Mouse (Mus musculus) CD4-positive, CD25-positive, alpha-beta regulatory T cell (primary cell): ENCODE results near the gene Gm21866. TPM values are rescaled to one million over a fixed set of nuclear protein-coding genes. Genes with fewer than 3 reads are reported as not detected.

Experiments
- polyA plus RNA-seq: library from polyadenylated mRNA; unstranded; fragments of 100-300 nt; shearing (Covaris generic); gene quantifications from one replicate; pipeline ENCODE4 v1.2.1, GENCODE M21; 2017

Gene Gm21866
- polyA plus RNA-seq: not detected

DNA sequence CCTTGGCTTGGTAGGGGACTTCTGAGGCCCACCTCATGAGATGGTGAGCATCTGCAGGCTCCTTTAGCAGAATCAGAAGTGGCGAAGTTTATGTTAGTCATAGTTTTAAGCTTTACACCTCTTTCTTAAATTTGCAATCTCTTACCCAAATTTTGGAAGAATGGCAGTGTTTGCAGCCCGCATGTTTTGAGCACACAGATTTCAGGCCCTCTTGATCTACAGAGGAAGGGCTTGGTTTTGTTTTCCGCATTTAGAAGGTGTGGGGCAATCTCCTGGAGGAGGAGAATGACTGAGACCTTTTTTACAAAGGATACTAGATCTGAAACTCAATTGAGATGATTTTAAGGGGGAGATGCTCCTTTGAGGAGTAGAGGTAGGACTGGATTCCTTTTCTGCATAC is at the start of gene Gm21866:
TSS of gene Gm21866 (minus strand) at position 101 of the 400 bp plus-strand sequence.

GRCm38 (mm10) chrY:13493726-13494125 is 28.3 kb upstream of the Gm21866 start, which contains the start of gene Gm20773:
Gm20773 (plus strand) TSS chrY:13494026.

Other genes starting within 250 kb of the Gm21866 start
- not detected for gene Gm21828, start 241.7 kb downstream of the Gm21866 start, polyA plus RNA-seq
- not detected for gene Gm21440, start 213.2 kb downstream of the Gm21866 start, polyA plus RNA-seq
- not detected for gene Gm21454, start 213.1 kb downstream of the Gm21866 start, polyA plus RNA-seq
- gene Gm21725, start 116.5 kb downstream of the Gm21866 start, polyA plus RNA-seq: not detected
- gene Gm20773, start 28.4 kb upstream of the Gm21866 start, polyA plus RNA-seq: not detected